Mouse (Mus musculus) gastrocnemius, postnatal 25 days (tissue): ENCODE results near the gene Nmnat3. TPM values are rescaled to one million over a fixed set of nuclear protein-coding genes. Genes with fewer than 3 reads are reported as not detected.
A peak's percentile ranks its signal among the peaks of the same experiment; 100 is the strongest.

Experiments used
- DNase-seq: peaks from one replicate; pipeline ENCODE4 v3.0.0; 2022
- total RNA-seq, 2 experiments: library from RNA; stranded (reverse); gene quantifications; 1 replicate in 1 of 2; 2 replicates in 1 of 2; pipeline ENCODE4 v1.2.3; 2021

Gene Nmnat3
- total RNA-seq, 2 experiments from 2014 or later = 12.1 to 12.9 TPM

- no peak for DNase-seq
Measured at GRCm38 (mm10) chr9:98311316-98311965, 24.2 kb downstream of the Nmnat3 start.

GRCm38 (mm10) chr9:98312622-98313374 is 25.6 kb downstream of the Nmnat3 start:
- no peak for DNase-seq

- DNase-seq = no peak
Measured at GRCm38 (mm10) chr9:98313587-98313986, 26.4 kb downstream of the Nmnat3 start.

GRCm38 (mm10) chr9:98314059-98314650 is 26.9 kb downstream of the Nmnat3 start:
- DNase-seq = no peak

GRCm38 (mm10) chr9:98317897-98318296 is 30.7 kb downstream of the Nmnat3 start:
- no peak for DNase-seq

- DNase-seq = no peak
Measured at GRCm38 (mm10) chr9:98318875-98319274, 31.6 kb downstream of the Nmnat3 start.

- no peak for DNase-seq
Measured at GRCm38 (mm10) chr9:98320785-98321184, 33.5 kb downstream of the Nmnat3 start.

GRCm38 (mm10) chr9:98326088-98326487 is 38.9 kb downstream of the Nmnat3 start:
- no peak for DNase-seq

GRCm38 (mm10) chr9:98328415-98329176 is 41.4 kb downstream of the Nmnat3 start:
- DNase-seq = no peak

GRCm38 (mm10) chr9:98329274-98330105 is 42.3 kb downstream of the Nmnat3 start:
- peak; percentile 63 for DNase-seq

- no peak for DNase-seq
Measured at GRCm38 (mm10) chr9:98333219-98333754, 46.1 kb downstream of the Nmnat3 start.

- no peak for DNase-seq
Measured at GRCm38 (mm10) chr9:98337881-98338769, 50.9 kb downstream of the Nmnat3 start.

GRCm38 (mm10) chr9:98339971-98340370 is 52.7 kb downstream of the Nmnat3 start:
- no peak for DNase-seq

- DNase-seq = no peak
Measured at GRCm38 (mm10) chr9:98340427-98340826, 53.2 kb downstream of the Nmnat3 start.

- DNase-seq = no peak
Measured at GRCm38 (mm10) chr9:98345840-98346239, 58.6 kb downstream of the Nmnat3 start.

GRCm38 (mm10) chr9:98346240-98346639 is 59.0 kb downstream of the Nmnat3 start:
- DNase-seq = no peak

GRCm38 (mm10) chr9:98347021-98347420 is 59.8 kb downstream of the Nmnat3 start:
- DNase-seq = no peak

GRCm38 (mm10) chr9:98350318-98351144 is 63.3 kb downstream of the Nmnat3 start:
- no peak for DNase-seq

GRCm38 (mm10) chr9:98352332-98352731 is 65.1 kb downstream of the Nmnat3 start:
- DNase-seq = no peak
